Mouse (Mus musculus) NIH3T3 (cell line): Measurements from ENCODE around the gene Dact2.

Experiments
- DNase-seq: peaks from one replicate; pipeline ENCODE4 v3.0.0-alpha.2; 2012; ENCODE audit warnings: low read depth

The Dact2 gene

GRCm38 (mm10) chr17:14204061-14204460, at the start of gene Dact2:
Gene Dact2 (minus strand): TSS chr17:14204304.
- no peak for DNase-seq

GRCm38 (mm10) chr17:14252456-14252855, 48.4 kb upstream of the Dact2 start:
- peak; percentile 69 for DNase-seq

DNA sequence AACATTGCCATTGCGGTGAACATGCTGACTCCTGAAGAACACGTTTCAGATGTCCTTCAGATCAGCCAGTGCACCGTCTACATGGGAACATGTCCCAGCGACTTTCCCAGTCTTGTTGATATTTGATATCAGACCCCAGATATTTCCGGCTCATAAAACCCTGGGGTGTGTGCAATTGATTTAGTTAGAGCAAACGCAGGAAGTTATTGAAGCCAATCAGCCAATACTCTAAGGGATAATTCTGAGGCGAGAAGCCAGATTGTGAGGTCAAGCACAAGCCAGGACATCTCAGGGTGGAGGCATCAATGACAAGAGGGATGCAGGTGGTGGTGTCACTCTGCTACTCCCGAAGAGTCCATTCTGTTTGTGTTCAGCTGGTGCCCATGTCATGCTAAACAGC, 46.3 kb upstream of the Dact2 start:
- no peak for DNase-seq

DNA sequence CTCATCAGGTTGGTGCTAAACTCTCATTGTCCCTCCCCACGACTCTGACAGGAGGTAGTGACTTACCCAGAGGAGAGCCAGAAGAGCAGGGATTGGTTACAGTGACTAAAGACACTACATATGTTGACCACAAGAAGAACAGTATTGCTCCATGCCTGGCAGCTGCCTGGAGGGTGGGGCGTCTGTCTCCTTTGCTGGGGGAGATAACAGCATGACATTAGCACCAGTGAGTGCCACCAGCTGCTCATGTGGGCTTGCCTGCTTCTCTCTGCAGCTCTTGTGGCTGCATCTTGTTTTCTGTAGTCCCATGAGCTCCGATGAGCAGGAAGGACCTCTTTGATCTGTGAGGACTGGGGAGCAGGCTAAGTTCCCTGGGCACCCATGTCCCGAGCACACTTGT, 45.5 kb upstream of the Dact2 start:
- no peak for DNase-seq

- DNase-seq: no peak
These were observed 43.8 kb upstream of the Dact2 start for GRCm38 (mm10) chr17:14247931-14248330.

- no peak for DNase-seq
These were observed 42.2 kb upstream of the Dact2 start for GRCm38 (mm10) chr17:14246266-14246665.

- peak; percentile 47 for DNase-seq
These were observed 40.3 kb upstream of the Dact2 start for GRCm38 (mm10) chr17:14244195-14244965.

- DNase-seq: no peak
These were observed 38.5 kb upstream of the Dact2 start for GRCm38 (mm10) chr17:14242634-14243033.

DNA sequence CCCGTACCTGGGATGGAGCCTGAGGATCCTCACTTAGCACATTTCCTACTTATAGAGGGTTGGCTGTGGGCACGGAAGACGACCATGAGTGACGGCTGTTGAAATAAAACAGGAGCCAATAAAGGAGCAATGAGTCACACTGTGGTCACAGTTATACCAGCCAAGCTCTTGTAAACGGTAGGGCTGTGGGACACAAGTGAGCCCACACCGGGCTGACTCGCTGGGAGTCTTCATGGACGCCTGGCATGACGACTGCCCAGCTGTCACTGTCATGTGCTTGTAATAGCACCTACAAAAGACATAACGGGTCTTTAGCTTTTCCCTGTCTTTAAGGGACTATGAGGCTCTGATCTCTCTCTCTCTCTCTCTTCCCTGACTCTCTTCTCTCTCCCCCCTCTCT, 35.9 kb upstream of the Dact2 start:
- DNase-seq: no peak

- DNase-seq: peak; percentile 90
These were observed 33.0 kb upstream of the Dact2 start for GRCm38 (mm10) chr17:14237134-14237533.

GRCm38 (mm10) chr17:14234774-14235389, 30.8 kb upstream of the Dact2 start:
- no peak for DNase-seq

DNA sequence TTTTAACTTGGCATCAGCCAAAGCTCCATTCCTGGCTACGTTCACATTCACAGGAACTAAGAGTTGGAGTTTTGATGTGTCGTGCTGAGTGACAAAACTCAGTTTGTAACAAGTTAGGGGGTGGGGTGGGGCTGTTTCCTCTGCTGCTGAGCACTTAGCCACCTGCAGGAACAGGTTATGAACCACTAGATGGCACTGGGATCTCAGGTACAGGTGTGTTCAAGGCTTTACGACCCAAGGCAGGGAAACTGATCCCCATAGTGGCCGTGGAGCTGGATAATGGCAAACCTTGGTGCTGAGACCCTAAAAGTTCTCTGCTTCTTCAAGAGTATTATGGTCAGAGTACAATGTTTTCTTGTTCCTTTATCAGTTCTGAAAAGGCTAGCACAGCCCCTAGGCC, 29.6 kb upstream of the Dact2 start:
- DNase-seq: no peak

DNA sequence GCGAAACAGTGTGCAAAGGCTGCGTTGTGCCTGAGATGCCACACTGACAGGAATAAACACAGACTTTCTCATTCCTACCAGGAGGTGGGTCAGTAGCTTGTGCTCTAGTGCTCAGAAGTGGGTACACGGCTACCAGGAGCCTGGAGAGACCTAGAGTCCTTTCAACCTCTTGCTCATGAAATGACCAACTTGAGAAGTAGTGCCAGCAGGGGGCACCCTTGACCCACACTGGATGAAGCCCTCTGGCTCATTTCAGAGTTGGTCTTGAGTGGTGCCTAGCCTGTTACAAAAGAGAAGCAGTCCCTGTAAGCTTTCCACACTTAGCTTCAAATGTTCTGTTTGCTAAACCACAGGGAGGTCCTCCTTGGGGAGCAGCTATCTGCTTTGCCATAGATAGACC, 28.5 kb upstream of the Dact2 start:
- DNase-seq: peak; percentile 97

- peak; percentile 97 for DNase-seq
These were observed 26.8 kb upstream of the Dact2 start for GRCm38 (mm10) chr17:14230698-14231430.

DNA sequence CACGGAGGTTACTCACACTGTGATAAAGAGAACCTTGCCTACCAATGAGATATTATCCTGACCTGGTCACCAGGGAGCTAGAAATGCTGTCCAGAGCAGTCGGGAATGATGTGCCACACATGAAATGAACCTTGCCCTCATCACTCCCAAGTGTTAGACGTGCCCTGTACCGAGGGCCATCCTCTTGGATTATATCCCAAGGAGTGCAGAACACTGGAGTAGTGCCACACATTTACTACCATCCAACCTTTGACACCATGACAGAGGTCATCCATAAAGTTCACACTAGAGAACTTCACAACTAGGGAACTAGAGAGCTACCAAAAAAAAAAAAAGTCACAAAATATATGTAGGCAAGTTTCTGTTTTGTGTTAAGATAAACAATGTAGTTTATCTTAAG, 24.3 kb upstream of the Dact2 start:
- no peak for DNase-seq

DNA sequence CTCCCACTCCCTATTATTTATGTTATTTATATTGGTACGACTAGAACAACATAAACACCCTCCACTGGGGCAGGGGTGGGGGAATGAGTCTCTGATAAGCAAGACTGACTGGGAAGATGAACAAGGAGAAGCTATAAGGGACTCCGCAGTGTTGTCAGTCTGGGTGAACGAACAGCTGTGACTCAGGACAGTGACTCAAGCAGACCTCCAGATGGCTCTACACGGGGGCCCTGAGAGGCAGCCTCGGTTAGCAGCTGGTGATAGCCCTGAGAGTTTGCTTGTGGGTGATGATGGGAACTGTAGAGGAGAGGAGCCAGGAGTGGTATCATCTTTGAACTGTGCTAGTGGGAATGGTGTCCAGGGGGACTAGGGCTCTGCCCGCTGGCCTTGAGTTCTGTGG, 23.5 kb upstream of the Dact2 start:
- DNase-seq: no peak

DNA sequence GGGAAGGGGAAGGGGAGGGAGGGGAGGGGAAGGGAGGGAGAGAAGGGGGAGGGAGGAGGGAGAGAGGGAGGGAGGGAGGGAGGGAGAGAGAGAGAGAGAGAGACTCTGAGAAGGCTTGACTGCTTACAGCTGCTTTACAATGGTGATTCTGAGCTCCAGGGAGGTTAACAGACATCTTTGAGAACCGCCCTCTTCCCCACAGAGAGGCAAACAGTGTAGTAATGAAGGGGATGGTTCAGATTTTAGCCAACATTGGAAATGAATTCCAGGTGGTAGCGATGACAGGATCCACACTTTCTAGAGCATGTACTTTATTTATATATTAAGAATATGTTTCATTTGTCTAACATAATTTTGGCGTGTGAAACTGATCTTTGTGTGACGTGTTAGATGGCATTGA, 22.7 kb upstream of the Dact2 start:
- DNase-seq: peak; percentile 85

- DNase-seq: no peak
These were observed 22.0 kb upstream of the Dact2 start for GRCm38 (mm10) chr17:14225982-14226652.

DNA sequence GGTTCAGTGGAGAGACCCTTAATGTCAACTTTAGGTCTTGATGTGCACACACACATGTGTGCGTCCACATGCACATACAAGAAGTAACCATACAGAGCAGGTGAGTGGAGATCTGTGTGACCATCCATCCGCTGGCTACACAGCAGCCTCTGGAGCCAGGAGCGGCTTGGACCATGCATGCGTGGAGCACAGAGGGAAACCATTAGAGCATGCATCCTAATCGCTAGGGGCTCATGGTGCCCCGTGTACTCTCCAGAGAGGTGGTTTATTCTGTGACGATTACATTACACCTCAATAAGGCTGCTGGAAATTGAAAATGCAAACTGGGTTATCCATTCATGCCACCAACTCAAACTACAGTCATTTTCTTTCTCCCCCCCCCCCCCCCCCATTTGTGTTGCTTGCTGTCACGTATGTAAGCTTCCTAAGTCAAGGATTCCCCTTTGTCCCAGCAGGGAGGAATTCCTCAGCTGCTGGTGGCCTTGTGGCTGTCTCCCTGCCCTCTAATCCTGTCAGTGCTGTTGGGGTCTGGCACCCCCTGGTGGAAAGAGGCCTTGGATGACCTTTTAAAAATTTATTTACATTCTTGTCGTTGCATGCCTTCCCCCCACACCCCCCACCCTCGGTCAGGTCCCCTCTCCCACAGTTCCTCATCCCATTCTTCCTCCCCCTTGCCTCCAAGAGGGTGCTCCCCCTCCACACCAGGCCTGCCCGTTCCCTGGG, 17.9 kb upstream of the Dact2 start:
- peak; percentile 41 for DNase-seq

DNA sequence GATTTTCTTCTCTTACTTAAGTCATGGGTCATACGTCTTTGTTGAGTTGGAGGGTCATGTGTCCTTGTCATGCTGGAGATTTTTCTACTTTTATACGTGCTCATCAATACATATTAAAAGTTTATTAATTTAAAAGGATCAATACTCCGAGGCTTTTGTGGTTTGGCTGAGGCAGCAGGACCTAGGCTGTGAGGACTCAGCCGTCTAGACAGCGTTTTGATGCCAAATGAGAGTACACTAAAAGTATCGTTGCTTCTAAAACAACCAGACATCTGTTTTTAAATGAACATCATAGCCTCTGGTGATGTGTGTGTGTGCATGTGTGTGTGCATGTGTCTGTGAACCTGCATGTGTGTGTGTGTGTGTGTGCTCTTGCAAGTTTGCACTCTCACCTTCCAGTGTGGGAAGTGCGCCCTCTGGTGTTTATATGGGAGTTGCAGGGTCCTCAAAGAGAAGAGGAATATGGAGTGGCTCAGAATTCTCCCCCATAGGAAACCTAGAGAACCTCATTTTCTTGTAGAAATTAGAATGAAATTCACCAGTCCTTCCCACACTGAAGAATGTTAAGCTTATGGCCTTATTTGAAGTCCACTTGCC, 16.6 kb upstream of the Dact2 start:
- DNase-seq: peak; percentile 88

DNA sequence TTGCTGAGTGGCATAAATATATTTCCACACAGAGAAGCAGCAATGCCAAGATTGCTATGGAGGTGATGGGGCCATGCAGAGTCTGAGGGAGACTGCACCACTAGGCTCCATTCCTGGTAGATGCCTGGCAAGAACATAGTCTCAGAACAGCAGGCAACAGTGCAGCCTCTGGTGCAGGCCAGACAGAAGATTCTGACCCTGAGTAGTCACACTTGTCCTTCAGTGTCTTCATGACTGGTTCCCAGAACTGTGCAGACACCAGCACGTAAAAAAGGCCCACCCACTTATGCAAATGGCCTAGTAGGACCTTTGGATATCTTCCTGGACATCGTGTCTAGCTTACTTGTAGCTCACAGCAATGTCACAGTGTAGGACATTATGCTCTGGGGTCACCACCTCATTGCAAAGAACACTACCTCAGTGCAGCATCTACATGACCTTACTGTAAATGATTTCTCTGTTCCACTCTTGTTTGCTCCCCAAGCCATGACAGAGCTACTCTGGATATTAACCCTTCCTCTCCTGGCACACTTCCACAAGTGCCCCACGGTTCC, 9.9 kb upstream of the Dact2 start:
- no peak for DNase-seq
